8 mouse cellular contexts compared by ENCODE assay signal in the genomic region with DNA sequence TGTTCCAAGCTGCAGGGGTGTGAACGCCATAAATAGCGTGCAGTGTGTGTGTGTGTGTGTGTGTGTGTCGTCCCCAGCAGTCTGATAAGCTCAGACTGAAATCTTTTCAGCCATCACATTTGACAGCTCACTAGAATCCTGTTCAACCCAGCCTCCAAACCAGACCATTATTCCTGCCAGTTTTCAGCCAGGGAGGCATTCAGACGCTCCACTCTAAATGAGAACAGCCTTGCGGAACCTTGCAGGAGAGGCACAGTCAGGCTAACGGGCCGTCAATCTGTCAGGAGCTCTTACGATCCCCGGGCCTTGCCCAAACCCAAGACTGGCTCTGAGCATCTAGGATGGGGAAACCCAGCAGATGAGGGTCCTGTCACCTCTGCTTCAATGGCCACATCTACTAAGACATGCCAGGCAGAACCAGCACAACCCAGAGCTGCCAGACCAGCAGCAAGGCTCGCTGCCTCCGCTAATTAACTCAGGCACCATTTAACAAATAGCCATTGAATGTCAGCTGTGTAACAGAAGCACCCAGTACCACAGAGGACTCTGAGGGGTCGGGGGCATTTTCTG.
A peak's percentile ranks its signal among the peaks of the same experiment; 100 is the strongest.
DNase-seq lines count a peak whose midpoint lies in the region; ATAC-seq and TF ChIP-seq lines count a peak whose summit lies in the region.

No protein-coding gene starts in this region.

- no peak overlapping the region for H3K9ac ChIP-seq in heart, embryonic 11.5 days (ENCODE audit: low read depth, low read length)
- peak overlapping the region; percentile 29; the same call in 1 of the 2 replicates for H3K9ac ChIP-seq in forebrain, embryonic 14.5 days (ENCODE audit: low read length)
- no peak overlapping the region for H3K9ac ChIP-seq in liver, postnatal 0 days (replicated peaks)

- no peak for TF ChIP-seq EP300 in liver, postnatal 0 days (IDR thresholded peaks at IDR 0.05; ENCODE audit: low read depth)

- no peak overlapping the region for H3K4me3 ChIP-seq in heart, embryonic 11.5 days (ENCODE audit: low read depth, low read length)
- H3K4me3 ChIP-seq in forebrain, embryonic 14.5 days (ENCODE audit: low read depth, low read length): no peak overlapping the region
- no peak overlapping the region for H3K4me3 ChIP-seq in liver, postnatal 0 days (ENCODE audit: low read depth, low read length)

- no peak for ATAC-seq in heart, embryonic 11.5 days (replicated peaks; ENCODE audit: insufficient number of reproducible peaks, low FRiP score, low TSS enrichment)
- peak; percentile 87 for ATAC-seq in forebrain, embryonic 14.5 days
- no peak for ATAC-seq in liver, postnatal 0 days

- WGBS in heart, embryonic 11.5 days (ENCODE audit: insufficient replicate concordance): 50% methylated on average over 12 of the region's 12 CpGs
- WGBS in forebrain, embryonic 14.5 days: 3% methylated on average over 12 of the region's 12 CpGs
- WGBS in liver, postnatal 0 days (ENCODE audit: insufficient replicate concordance): 76% methylated on average over 12 of the region's 12 CpGs

- no peaks in the 10 kb centered on the region for H3K27me3 ChIP-seq in heart, embryonic 11.5 days (ENCODE audit: control insufficient read depth, insufficient read depth, low read length)
- H3K27me3 ChIP-seq in forebrain, embryonic 14.5 days (replicated peaks; ENCODE audit: control insufficient read depth, insufficient read depth, low read length): no peaks in the 10 kb centered on the region
- no peaks in the 10 kb centered on the region for H3K27me3 ChIP-seq in liver, postnatal 0 days (ENCODE audit: insufficient read depth, low read length)

- no peaks in the 10 kb centered on the region for H3K9me3 ChIP-seq in heart, embryonic 11.5 days (replicated peaks; ENCODE audit: control insufficient read depth, low read length)
- no peaks in the 10 kb centered on the region for H3K9me3 ChIP-seq in forebrain, embryonic 14.5 days (replicated peaks; ENCODE audit: control insufficient read depth, low read length)
- no peaks in the 10 kb centered on the region for H3K9me3 ChIP-seq in liver, postnatal 0 days (ENCODE audit: low read length)

- intact Hi-C loops in left cerebral cortex, postnatal 14 days (cut with DNase I): no loop called here

- H3K4me1 ChIP-seq in heart, embryonic 11.5 days (ENCODE audit: control insufficient read depth, insufficient read depth, low read length): 0 out of 2 replicates have a peak, but pooled peaks cover 3% of the 10 kb centered on the region
- H3K4me1 ChIP-seq in forebrain, embryonic 14.5 days (ENCODE audit: control insufficient read depth, insufficient read depth, low read length): peaks cover 9% of the 10 kb centered on the region; the same call in 1 of the 2 replicates
- H3K4me1 ChIP-seq in liver, postnatal 0 days (ENCODE audit: insufficient read depth): no peaks in the 10 kb centered on the region

- peak overlapping the region; percentile 7; the same call in 1 of the 2 replicates for H3K4me2 ChIP-seq in heart, embryonic 11.5 days
- H3K4me2 ChIP-seq in forebrain, embryonic 14.5 days (ENCODE audit: low read length): peak overlapping the region; percentile 39
- no peak overlapping the region for H3K4me2 ChIP-seq in liver, postnatal 0 days (ENCODE audit: low read depth, low read length)

- DNase-seq in heart, adult 9 months (ENCODE audit: low spot score in 2 of 2): no peak
- peak; percentile 85 for DNase-seq in forebrain, embryonic 14.5 days (ENCODE audit: low spot score)
- peak; percentile 55 to 78 for DNase-seq in left cerebral cortex, postnatal 14 days (ENCODE audit: low spot score in 2 of 2)
- DNase-seq in retina, postnatal 7 days (ENCODE audit: low read depth, low spot score): peak; percentile 4
- DNase-seq in urinary bladder, postnatal 4 days (ENCODE audit: low spot score in 2 of 2): no peak
- no peak for DNase-seq in ovary, postnatal 14 days (ENCODE audit: low spot score)
- DNase-seq in liver, postnatal 0 days: no peak

- no peak overlapping the region for H3K27ac ChIP-seq in heart, embryonic 11.5 days (ENCODE audit: low read depth, low read length)
- H3K27ac ChIP-seq in forebrain, embryonic 14.5 days (ENCODE audit: low read depth, low read length): peak overlapping the region; percentile 63; the same call in 1 of the 2 replicates
- no peak overlapping the region for H3K27ac ChIP-seq in liver, postnatal 0 days (ENCODE audit: low read depth)

- no peaks in the 10 kb centered on the region for H3K36me3 ChIP-seq in heart, embryonic 11.5 days (ENCODE audit: control insufficient read depth, insufficient read depth, low read length)
- no peaks in the 10 kb centered on the region for H3K36me3 ChIP-seq in forebrain, embryonic 14.5 days (ENCODE audit: control insufficient read depth, insufficient read depth, low read length)
- no peaks in the 10 kb centered on the region for H3K36me3 ChIP-seq in liver, postnatal 0 days (replicated peaks; ENCODE audit: insufficient read depth, low read length)

- TF ChIP-seq CTCF in liver, postnatal 0 days (IDR thresholded peaks at IDR 0.05; ENCODE audit: low read depth): no peak

Comparison
In these comparisons a context has a peak if more than half of its experiments do, and no peak if none do; other contexts are left out.
1. DNase-seq: peak in forebrain, embryonic 14.5 days (single experiment), left cerebral cortex, postnatal 14 days (2 of 2) and retina, postnatal 7 days (single experiment); none in heart, adult 9 months (0 of 2), urinary bladder, postnatal 4 days (0 of 2), ovary, postnatal 14 days (single experiment) and liver, postnatal 0 days (single experiment).